Mouse (Mus musculus) embryonic stem cell, embryonic (primary cell): ENCODE data around the gene Rbms2.

Source experiments
- CTCF ChIA-PET, 4 experiments: fragments of 300-600 bp in 2 of 4; fragments of 350-600 bp in 2 of 4; sonication (Branson Sonifier 250); formaldehyde crosslinking; loops; one replicate each; lab custom pipeline; 2022; ENCODE audit warnings: inconsistent platforms in 2 of 4; lab: Charles Lee
- POLR2A ChIA-PET, 4 experiments: fragments of 300-600 bp in 2 of 4; fragments of 350-600 bp in 2 of 4; sonication (Branson Sonifier 250); formaldehyde crosslinking; loops; one replicate each; lab custom pipeline; 2022; ENCODE audit warnings: antibody characterized with exemption in 4 of 4, inconsistent platforms in 1 of 4; lab: Charles Lee

Rbms2 gene

DNA sequence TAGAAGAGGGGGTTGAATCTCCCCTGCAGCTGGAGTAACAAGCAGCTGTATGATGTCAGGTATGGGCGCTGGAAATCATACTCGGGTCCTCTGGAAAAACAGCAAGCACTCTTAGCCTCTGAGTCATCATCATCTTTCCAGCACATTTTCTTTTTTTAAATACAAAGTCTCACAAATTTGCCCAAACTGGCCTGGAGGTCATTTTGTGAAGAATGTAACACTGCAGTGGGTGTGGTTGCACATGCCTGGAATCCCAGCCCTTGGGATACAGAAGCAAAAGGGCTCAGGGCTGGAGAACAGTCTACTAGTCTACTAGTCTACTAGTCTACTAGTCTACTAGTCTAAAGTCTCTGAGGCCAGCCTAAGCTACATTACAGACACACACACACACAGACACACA, 4.2 kb upstream of the Rbms2 start:
- ChIA-PET CTCF (interaction anchor here in 3 of 4 experiments (0.9 to 4.1 kb wide), 5 partner anchors 35 to 94 kb away, joined by 4 to 19 read pairs (median 5); partner anchors contain the start of gene Baz2a (in 3 of the 3)), POLR2A (interaction anchor here (0.7 to 14.3 kb wide), 23 partner anchors 8 to 149 kb away, joined by 3 to 210 read pairs (median 8); partner anchors contain the start of genes Baz2a (in 2 of the 4), Naca (in 2 of the 4), Atp5b (in 1 of the 4) and Cnpy2 (in 1 of the 4))

DNA sequence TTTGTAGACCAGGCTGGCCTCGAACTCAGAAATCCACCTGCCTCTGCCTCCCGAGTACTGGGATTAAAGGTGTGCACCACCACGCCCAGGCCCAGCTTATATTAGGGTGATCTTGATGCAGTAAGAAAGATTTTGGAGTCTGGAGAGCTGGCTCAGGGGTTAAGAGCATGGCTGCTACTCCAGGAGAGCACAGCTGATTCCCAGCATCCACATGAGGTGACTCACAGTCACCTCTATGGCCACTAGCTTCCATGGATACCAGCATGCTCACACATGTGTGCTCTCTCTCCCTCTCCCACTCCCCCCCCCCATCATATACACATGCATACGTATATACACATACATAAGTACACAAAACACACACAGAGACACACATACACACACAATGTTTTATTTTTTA, 2.8 kb downstream of the Rbms2 start:
- ChIA-PET CTCF (interaction anchor here (0.6 to 2.9 kb wide), 13 partner anchors 9 to 234 kb away, joined by 3 to 25 read pairs (median 4); partner anchors contain the start of genes Nabp2 (in 1 of the 4) and Rnf41 (in 1 of the 4)), POLR2A (interaction anchor here (0.5 to 14.3 kb wide), 34 partner anchors 8 to 854 kb away, joined by 3 to 210 read pairs (median 5); partner anchors contain the start of genes Baz2a (in 2 of the 4), Cnpy2 (in 2 of the 4), Atp5b (in 1 of the 4) and Gls2 (in 1 of the 4))

DNA sequence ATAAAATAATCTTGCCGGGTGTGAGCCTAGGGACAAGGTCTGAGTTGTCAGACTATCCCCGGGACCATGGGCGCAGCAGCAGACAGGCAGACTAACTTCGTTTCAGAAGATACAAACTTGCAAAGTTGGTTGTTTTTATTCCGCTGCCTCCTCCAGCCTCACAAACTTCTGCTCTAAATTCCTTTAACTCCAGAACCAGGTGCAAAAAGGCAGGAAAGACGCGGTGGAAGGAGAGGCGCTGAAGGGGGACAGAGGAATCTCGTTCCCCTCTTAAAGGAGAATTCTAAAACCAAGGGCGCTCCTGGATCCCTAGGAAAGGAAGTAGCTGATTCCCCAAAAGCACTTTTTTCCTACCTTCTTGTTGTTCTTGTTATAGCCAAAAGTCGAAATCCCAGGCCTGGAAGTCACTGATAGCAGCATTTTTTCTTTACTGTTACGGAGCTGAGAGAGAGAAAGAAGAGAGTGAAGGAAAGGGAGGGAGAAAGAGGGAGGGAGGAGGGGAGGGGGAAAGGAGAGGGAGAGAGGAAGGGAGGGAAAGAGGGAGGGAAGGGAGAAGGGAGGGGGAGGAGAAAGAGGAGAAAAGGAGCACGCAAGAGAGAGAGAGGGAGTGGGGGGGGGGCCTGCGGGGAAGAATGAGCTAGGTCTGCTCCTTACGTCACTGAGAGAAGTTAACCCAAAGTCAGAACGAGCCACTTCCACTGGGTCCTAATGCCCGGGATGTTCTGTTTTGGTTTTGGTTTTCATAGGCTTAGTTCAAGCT, 3.9 kb downstream of the Rbms2 start:
- POLR2A ChIA-PET: interaction anchor here (0.6 to 14.3 kb wide), 61 partner anchors 8 to 555 kb away, joined by 3 to 210 read pairs (median 4); partner anchors contain the start of genes Gls2 (in 3 of the 4), Baz2a (in 2 of the 4), Cnpy2 (in 2 of the 4) and Naca (in 2 of the 4)

DNA sequence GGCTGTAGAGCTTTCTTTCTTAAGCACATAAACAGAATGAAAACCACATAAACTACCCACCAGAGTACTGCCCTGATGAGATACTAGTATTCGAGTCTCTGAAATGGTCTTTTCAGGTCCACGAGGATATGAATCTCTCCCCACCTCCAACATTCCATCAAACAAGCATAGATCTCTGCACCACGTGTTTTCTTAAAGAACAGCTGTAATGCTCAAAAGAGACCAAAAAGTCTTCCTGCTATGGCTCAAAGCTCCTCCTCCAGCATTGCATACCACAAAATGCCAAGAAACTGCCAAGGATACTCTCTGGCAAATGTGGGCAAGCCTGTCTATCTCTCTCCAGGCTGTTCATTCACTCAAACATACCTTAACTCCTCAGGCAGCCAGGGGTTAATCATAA, 4.8 kb downstream of the Rbms2 start:
- CTCF ChIA-PET: interaction anchor here in 1 of 4 experiments (0.5 kb wide), 1 partner anchor 123 kb away, joined by 3 read pairs; no protein-coding TSS in a partner anchor
- POLR2A ChIA-PET: interaction anchor here in 2 of 4 experiments (0.6 to 14.3 kb wide), 19 partner anchors 8 to 351 kb away, joined by 3 to 210 read pairs (median 5); partner anchors contain the start of genes Baz2a (in 2 of the 2), Esyt1 (in 1 of the 2) and Naca (in 1 of the 2)

More for the DNA sequence above, 3.9 kb downstream of the Rbms2 start:
- CTCF ChIA-PET: interaction anchor here (0.6 to 2.9 kb wide), 20 partner anchors 10 to 591 kb away, joined by 3 to 25 read pairs (median 4); partner anchors contain the start of gene Baz2a (in 1 of the 4)

DNA sequence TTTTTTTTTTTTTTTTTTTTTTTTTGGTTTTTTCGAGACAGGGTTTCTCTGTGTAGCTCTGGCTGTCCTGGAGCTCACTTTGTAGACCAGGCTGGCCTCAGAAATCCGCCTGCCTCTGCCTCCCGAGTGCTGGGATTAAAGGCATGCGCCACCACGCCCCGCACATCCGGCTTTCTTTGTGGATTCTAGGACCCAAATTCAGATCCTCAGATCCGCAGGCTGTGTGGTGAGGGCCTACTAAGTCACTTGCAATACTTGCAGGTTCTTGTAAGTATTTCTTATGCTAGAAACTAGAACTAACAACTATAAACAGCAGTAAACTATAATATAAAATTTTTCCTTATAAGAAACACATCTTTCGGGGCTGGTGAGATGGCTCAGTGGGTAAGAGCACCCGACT, 8.7 kb downstream of the Rbms2 start:
- ChIA-PET POLR2A (interaction anchor here in 3 of 4 experiments (0.6 to 4.8 kb wide), 30 partner anchors 9 to 355 kb away, joined by 3 to 70 read pairs (median 4); partner anchors contain the start of genes Atp5b (in 2 of the 3), Cnpy2 (in 2 of the 3), Cs (in 1 of the 3) and Esyt1 (in 1 of the 3)), CTCF (interaction anchor here (0.5 to 1.0 kb wide), 7 partner anchors 15 to 823 kb away, joined by 3 to 9 read pairs (median 3); partner anchors contain the start of gene Ankrd52 (in 1 of the 4))

DNA sequence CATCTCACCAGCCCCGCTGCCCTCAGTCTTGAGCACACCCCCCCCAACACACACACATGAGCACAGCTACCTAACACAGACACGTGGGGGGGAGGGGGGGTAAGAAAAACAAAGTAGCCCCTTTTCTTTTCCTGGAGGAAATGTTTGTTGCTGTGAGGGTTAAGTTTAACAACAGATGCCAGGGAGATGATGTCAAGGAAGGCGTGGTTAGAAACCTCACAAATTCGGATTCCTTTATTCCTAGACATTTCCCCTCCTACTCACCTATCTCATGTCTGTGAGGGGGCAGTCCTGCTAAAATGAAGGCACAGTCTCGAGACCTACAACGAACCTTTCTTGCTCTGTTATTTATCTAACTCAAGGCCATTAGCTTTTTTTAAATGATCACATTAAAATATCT, 13.0 kb downstream of the Rbms2 start:
- POLR2A ChIA-PET: interaction anchor here in 3 of 4 experiments (0.6 to 4.5 kb wide), 18 partner anchors 9 to 530 kb away, joined by 3 to 34 read pairs (median 4); partner anchors contain the start of genes Cnpy2 (in 1 of the 3), Gls2 (in 1 of the 3), Rbms2 (in 1 of the 3) and Stat2 (in 1 of the 3)
- CTCF ChIA-PET: interaction anchor here in 3 of 4 experiments (0.5 to 1.5 kb wide), 12 partner anchors 10 to 997 kb away, joined by 3 to 10 read pairs (median 4); partner anchors contain the start of gene Baz2a (in 1 of the 3)

DNA sequence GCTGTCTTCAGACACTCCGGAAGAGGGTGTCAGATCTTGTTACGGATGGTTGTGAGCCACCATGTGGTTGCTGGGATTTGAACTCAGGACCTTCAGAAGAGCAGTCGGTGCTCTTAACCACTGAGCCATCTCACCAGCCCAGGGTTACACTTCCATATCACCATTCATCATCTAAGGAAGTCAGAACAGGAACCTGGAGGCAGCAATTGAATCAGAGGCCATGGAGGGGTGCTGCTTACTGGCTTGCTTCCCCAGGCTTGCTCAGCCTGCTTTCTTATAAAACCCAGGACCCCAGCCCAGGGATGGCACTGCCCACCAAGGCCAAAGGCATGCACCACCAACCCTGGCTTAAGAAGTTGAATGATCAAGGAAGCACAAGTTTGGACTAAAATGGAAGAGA, 14.4 kb downstream of the Rbms2 start:
- CTCF ChIA-PET: interaction anchor here in 2 of 4 experiments (0.6 to 1.5 kb wide), 4 partner anchors 11 to 157 kb away, joined by 3 to 4 read pairs (median 4); no protein-coding TSS in a partner anchor
- POLR2A ChIA-PET: interaction anchor here in 2 of 4 experiments (0.9 to 4.5 kb wide), 9 partner anchors 10 to 75 kb away, joined by 3 to 34 read pairs (median 4); partner anchors contain the start of genes Gls2 (in 1 of the 2) and Rbms2 (in 1 of the 2)

DNA sequence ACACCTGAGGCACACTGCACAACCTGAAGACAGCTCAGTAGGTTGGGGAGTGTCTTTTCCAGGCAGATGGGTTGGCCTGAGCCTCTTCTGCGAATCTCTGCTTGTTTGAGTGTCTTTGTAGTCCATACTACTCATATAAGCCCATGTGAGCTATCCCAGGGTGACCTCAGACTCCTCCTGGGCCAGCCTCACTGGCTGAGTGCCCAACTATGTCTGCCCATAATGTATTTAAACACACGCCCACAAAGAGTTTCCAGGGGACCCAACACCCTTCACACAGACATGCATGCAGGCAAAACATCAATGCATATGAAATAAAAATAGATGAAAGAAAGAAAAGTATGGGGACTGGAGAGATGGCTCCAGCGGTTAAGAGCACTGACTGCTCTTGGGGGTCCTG, 26.1 kb downstream of the Rbms2 start:
- POLR2A ChIA-PET: interaction anchor here in 2 of 4 experiments (1.2 to 2.2 kb wide), 6 partner anchors 13 to 119 kb away, joined by 3 to 7 read pairs (median 4); partner anchors contain the start of genes Atp5b (in 1 of the 2) and Naca (in 1 of the 2)
- CTCF ChIA-PET: interaction anchor here in 1 of 4 experiments (0.7 kb wide), 1 partner anchor 221 kb away, joined by 10 read pairs; no protein-coding TSS in a partner anchor

DNA sequence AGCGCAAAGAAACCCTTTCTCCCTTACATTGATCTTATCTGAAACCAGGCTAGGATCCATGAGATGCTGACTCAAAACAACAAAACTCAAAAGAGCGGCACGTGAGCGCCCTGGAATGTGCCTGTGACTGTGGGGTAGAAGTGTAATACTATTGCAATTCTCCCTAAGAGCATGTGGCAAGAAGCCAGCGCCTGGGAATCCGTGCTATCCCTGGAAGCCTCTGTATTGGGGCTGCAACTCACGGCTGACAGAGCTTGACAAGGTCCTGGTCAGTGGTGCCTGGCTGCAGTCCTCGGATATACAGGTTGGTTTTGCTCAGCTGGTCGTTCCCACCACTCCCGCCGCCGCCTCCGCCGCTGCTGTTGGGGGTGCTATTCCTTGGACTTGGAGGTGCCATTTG, 29.2 kb downstream of the Rbms2 start:
- POLR2A ChIA-PET: interaction anchor here in 2 of 4 experiments (1.0 to 3.3 kb wide), 13 partner anchors 10 to 60 kb away, joined by 3 to 17 read pairs (median 5); partner anchors contain the start of gene Baz2a (in 1 of the 2)
- CTCF ChIA-PET: interaction anchor here in 2 of 4 experiments (0.5 to 0.9 kb wide), 2 partner anchors 25 to 59 kb away, joined by 3 to 4 read pairs; no protein-coding TSS in a partner anchor

DNA sequence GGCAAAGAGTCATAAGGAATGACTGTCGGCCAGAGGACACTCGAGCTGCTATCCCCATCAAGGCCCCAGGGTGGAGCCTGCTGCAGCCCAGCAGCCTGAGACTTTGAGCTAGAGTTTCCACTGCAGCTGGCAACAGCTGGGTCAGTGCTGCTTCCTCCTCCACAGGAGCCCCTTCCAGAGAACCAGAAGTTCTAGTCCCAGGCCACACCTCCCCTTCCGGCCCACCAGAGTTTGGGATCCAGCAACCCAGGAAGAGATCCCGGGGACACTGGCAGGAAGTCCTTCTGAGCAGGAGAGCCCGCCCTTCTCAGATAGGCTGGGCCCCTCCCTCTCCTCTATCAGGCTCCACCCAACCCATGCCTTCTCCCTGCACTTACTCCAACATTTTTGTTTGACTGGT, 30.5 kb downstream of the Rbms2 start:
- ChIA-PET POLR2A (interaction anchor here (0.5 to 3.3 kb wide), 43 partner anchors 8 to 859 kb away, joined by 3 to 17 read pairs (median 4); partner anchors contain the start of genes Atp5b (in 2 of the 4), Gls2 (in 2 of the 4), Naca (in 2 of the 4) and Baz2a (in 1 of the 4)), CTCF (interaction anchor here (0.6 to 1.2 kb wide), 16 partner anchors 9 to 528 kb away, joined by 3 to 6 read pairs (median 3); partner anchors contain the start of genes Baz2a (in 1 of the 4), Gls2 (in 1 of the 4) and Stat2 (in 1 of the 4))

DNA sequence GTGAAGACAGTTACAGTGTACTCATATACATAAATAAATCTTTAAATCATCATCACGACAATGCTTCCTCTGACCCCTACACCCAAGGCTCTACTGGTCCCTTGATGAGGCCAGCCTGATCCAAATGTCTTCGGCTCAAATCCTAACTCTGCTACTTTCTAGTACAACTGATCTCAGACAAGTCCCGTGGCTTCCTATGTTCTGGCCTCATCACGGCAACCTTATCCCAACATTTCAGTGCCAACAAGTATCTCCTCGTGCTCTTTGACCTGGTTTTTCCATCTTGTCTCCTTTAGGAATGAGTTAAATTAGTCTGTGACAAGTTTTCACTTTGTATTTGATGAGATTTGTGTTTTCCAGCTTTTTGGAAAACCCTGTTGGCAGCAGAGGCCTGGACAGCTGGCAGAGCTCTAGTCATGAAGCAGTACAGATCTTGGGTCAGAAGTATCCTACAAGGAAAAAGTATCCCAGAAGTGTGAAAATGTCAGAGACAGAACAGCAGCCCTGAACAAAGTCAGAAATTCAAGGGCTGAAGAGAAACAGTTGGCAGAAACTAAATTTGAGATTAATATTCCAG, 31.2 kb downstream of the Rbms2 start:
- POLR2A ChIA-PET: interaction anchor here in 3 of 4 experiments (0.6 to 3.3 kb wide), 33 partner anchors 9 to 858 kb away, joined by 3 to 17 read pairs (median 4); partner anchors contain the start of genes Atp5b (in 2 of the 3), Gls2 (in 2 of the 3) and Naca (in 2 of the 3)
- CTCF ChIA-PET: interaction anchor here in 3 of 4 experiments (0.6 to 1.2 kb wide), 10 partner anchors 9 to 151 kb away, joined by 3 to 6 read pairs (median 3); partner anchors contain the start of genes Gls2 (in 1 of the 3) and Stat2 (in 1 of the 3)

DNA sequence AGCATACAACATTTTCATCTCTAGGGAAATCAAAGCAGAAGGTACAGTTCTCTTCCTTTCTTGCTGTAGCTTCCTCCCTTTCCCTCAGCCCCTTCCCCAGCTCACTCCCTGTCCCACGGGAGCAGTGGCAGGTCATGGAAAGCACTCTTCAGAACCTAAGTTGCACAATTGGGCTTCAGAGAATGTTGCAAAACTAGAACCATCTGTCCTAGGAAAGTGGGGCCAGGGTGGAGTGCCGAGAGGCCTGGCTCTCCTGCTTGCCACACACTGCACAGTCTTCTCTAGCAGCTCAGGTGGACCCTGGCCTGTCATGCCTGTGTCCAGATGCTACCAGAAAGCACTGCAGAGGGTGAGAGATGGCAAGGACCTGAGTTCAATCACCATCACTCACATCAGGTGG, 35.1 kb downstream of the Rbms2 start:
- POLR2A ChIA-PET: interaction anchor here in 2 of 4 experiments (0.7 to 1.7 kb wide), 6 partner anchors 16 to 177 kb away, joined by 3 to 10 read pairs (median 4); partner anchors contain the start of gene Cnpy2 (in 1 of the 2)
- CTCF ChIA-PET: interaction anchor here in 1 of 4 experiments (0.6 to 2.2 kb wide), 2 partner anchors 54 to 675 kb away, joined by 4 to 7 read pairs; partner anchors contain the start of gene Baz2a

DNA sequence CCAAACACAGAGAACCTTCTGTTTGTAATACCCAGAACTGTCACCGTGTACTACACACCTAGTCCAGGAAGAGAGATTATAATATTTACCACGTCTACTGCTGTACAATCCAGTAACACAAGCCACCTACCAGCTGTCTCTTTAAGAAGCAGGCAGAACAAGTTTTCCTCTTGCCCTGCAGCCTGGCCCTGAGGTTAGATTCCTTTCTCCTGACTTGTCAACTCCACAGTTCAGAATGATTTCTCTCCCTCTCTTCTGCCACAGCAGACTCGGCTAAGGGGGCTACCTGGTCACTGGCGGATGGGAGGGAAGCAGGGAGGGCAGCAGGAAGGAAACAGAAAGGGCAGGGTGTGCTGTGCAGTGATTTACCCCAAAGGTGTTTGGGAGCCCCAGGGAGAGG, 36.4 kb downstream of the Rbms2 start:
- ChIA-PET CTCF (no interaction called here), POLR2A (no interaction called here)

DNA sequence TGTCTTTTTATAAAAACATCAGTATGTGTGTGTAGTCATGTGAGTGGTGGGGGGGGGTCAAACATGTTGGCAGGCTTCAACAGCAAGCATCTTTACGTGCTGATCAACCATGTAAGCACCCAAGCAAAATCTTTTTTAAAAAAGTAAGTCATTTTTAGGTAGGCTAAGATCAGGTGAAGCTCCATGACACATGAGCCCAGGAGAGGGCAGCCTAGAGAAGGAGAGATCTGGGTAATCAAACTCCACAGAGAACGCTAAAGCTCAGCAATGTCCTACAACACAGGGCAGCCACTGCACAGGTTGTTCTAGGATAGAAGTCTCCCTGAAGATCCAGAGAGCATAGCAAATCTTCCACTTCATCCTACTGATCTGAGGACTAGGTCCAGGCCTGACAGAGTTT, 37.9 kb downstream of the Rbms2 start:
- ChIA-PET CTCF (interaction anchor here (0.5 to 2.4 kb wide), 23 partner anchors 9 to 749 kb away, joined by 3 to 10 read pairs (median 4); partner anchors contain the start of genes Baz2a (in 1 of the 4), Gls2 (in 1 of the 4) and Rbms2 (in 1 of the 4)), POLR2A (interaction anchor here in 3 of 4 experiments (0.6 to 3.9 kb wide), 15 partner anchors 9 to 520 kb away, joined by 3 to 15 read pairs (median 4); partner anchors contain the start of genes Atp5b (in 1 of the 3), Cnpy2 (in 1 of the 3), Gls2 (in 1 of the 3) and Stat2 (in 1 of the 3))

DNA sequence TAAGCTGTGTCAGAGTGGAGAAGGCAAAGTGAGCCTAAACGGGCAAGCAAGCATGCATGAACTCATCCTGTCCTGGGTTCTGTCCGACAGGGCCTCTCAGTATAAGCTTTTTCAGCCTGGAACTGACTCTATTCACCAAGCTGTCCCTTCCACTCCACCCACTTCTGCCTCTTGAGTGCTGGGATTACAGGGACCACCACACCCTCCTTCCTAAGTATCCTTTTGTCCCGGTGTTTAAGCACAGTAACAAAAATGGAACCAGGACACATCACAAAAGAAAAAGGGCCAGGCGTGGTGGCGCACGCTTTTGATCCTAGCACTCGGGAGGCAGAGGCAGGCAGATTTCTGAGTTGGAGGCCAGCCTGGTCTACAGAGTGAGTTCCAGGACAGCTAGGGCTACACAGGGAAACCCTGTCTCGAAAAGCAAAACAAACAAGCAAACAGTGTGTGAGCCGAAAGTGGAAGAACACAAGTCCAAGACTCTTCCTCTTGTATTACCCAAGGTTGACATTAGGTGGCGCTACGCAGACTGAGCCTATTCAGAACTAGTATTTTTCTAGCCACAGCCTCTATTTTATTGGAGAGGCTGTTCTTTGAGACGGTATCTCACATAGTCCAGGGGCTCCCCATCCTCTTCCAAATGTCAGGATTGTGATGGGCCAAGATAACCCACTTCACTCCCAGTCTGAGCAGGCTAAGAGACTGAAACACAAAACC, 39.7 kb downstream of the Rbms2 start:
- POLR2A ChIA-PET: interaction anchor here (0.6 to 3.9 kb wide), 49 partner anchors 9 to 201 kb away, joined by 3 to 22 read pairs (median 4); partner anchors contain the start of genes Baz2a (in 2 of the 4), Spryd4 (in 2 of the 4), Atp5b (in 1 of the 4) and Cnpy2 (in 1 of the 4)
- CTCF ChIA-PET: interaction anchor here in 3 of 4 experiments (0.5 to 3.4 kb wide), 24 partner anchors 9 to 597 kb away, joined by 3 to 22 read pairs (median 4); partner anchors contain the start of genes Baz2a (in 2 of the 3), Gls2 (in 1 of the 3), Nabp2 (in 1 of the 3) and Rnf41 (in 1 of the 3)
